Mouse (Mus musculus) embryonic facial prominence, embryonic 14.5 days (tissue): ENCODE measurements around the gene Igfbpl1. TPM values are rescaled to one million over a fixed set of nuclear protein-coding genes. Genes with fewer than 3 reads are reported as not detected.
A peak's percentile ranks its signal among the peaks of the same experiment; 100 is the strongest.

Source experiments
- ATAC-seq: fragments of 200-750 bp; cut with Nextera tagmentation; 2 replicates; pipeline ENCODE4 v1.8.0; 2017; ENCODE audit warnings: low read depth, moderate number of reproducible peaks, moderate TSS enrichment
- DNase-seq: peaks from one replicate; pipeline ENCODE4 v3.0.0-alpha.2; 2015; ENCODE audit warnings: low spot score
- H3K27ac ChIP-seq: fragments of 300-500 bp; sonication (generic); replicated peaks from 2 replicates; pipeline ENCODE4 v1.5.1; 2014; ENCODE audit warnings: low read depth, mild to moderate bottlenecking, low read length, moderate library complexity
- H3K27me3 ChIP-seq: fragments of 300-500 bp; sonication (generic); replicated peaks from 2 replicates; pipeline ENCODE4 v1.6.1; 2014; ENCODE audit warnings: low read length; ENCODE audit not compliant: control insufficient read depth, insufficient read depth
- H3K36me3 ChIP-seq: fragments of 300-500 bp; sonication (generic); 2 replicates; pipeline ENCODE4 v1.6.1; 2014; ENCODE audit warnings: low read length, mixed read lengths; ENCODE audit not compliant: control insufficient read depth, insufficient read depth
- H3K4me1 ChIP-seq: fragments of 300-500 bp; sonication (generic); 2 replicates; pipeline ENCODE4 v1.6.1; 2014; ENCODE audit warnings: antibody characterized with exemption, low read length; ENCODE audit not compliant: control insufficient read depth, insufficient read depth
- H3K4me2 ChIP-seq: fragments of 300-500 bp; sonication (generic); 2 replicates; pipeline ENCODE4 v1.6.1; 2014; ENCODE audit warnings: low read depth, mild to moderate bottlenecking, low read length, moderate library complexity, mixed read lengths
- H3K4me3 ChIP-seq: fragments of 300-500 bp; sonication (generic); 2 replicates; pipeline ENCODE4 v1.5.1; 2014; ENCODE audit warnings: low read depth, mild to moderate bottlenecking, low read length
- H3K9ac ChIP-seq: fragments of 300-500 bp; sonication (generic); 2 replicates; pipeline ENCODE4 v1.6.1; 2014; ENCODE audit warnings: low read depth, mild to moderate bottlenecking, low read length, moderate library complexity, mixed read lengths
- H3K9me3 ChIP-seq: fragments of 300-500 bp; sonication (generic); 2 replicates; pipeline ENCODE4 v1.6.1; 2016; ENCODE audit warnings: low read length; ENCODE audit not compliant: control insufficient read depth
- WGBS: fragments of 180-500 bp; shearing (Covaris S2); extraction: QIAGEN DNeasy Blood & Tissue Kit; methylation state at CpG from one replicate; pipeline ENCODE4 v1.1.7; 2014; 5-methylcytosine and 5-hydroxymethylcytosine counted together
- polyA plus RNA-seq: library from polyadenylated mRNA; unstranded; fragments of >200 nt; fragmentation: Nextera tagmentation; extraction: Ambion mirVana; gene quantifications from 2 replicates; pipeline ENCODE4 v1.2.1, GENCODE M21; 2014

Gene Igfbpl1
- polyA plus RNA-seq, 1 experiment from 2014 or later = 0.92 TPM

DNA sequence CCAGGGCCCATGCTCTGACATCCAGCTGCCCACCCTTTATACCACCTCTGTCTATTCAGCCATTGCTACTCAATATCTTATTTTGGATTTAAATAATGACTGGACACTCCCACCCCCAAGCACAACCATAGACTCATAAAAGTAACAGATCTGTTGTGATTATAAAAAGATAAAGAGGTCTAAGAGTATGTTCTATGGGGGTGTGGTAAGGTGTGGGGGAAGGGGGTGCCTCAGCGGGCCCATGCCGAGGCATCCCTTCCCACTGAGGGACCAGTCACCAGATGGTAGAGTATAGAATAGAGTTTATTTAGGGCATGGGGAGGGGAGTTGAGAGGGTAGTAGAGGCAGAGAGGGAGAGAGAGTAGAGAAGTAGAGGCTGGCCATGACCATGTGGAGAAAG lies 36.7 kb downstream of the Igfbpl1 start:
- WGBS = 80% methylated on average over 2 of the region's 2 CpGs
- no peaks in the 10 kb centered on the region for H3K27me3 ChIP-seq

DNA sequence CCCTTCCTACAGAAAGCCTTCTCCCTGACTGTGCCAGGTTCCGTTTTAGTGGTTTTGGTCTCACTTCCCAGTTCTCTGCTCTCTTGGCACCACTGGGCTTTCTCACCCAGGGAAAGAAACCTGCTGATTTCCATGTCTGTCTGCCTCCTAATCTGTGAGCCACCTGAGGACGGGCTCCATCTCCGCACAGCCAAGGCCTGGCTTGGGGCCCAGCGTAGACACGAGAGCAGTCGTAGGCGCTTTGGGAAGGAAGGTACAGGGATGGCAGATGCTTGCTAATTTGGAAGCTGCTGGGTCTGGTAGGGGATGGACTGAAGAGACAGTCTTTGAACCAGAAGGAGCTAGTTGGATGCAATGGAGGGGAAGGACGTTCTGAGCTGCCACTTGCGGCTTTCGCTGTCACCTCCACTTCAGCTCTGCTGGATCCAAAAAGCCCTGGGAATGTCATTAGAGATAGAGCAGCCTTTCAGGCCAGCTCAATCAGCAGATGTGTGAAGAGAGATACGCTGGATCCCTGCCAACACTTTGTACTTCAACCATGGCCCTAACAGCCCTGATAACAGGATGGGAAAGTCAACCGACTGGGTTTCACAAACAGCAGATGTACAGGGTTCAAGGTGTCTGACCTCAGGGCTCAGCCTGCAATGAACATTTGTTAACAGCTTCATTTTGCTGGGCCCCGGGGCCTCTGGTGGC lies 37.3 kb downstream of the Igfbpl1 start:
- Histone ChIP-seq H3K27ac (no peak overlapping the region), H3K4me2 (no peak overlapping the region), H3K9me3 (no peaks in the 10 kb centered on the region), H3K4me3 (no peak overlapping the region), H3K4me1 (no peaks in the 10 kb centered on the region), H3K36me3 (no peaks in the 10 kb centered on the region), H3K27me3 (no peaks in the 10 kb centered on the region), H3K9ac (no peak overlapping the region)
- 59% methylated on average over 13 of the region's 13 CpGs for WGBS
- DNase-seq (peak; percentile 17), ATAC-seq (no peak)

More for the DNA sequence above, 36.7 kb downstream of the Igfbpl1 start:
- DNase-seq = no peak
- no peak for ATAC-seq
- Histone ChIP-seq H3K27ac (no peak overlapping the region), H3K4me3 (no peak overlapping the region), H3K9ac (no peak overlapping the region), H3K4me1 (no peaks in the 10 kb centered on the region), H3K4me2 (no peak overlapping the region), H3K36me3 (no peaks in the 10 kb centered on the region), H3K9me3 (no peaks in the 10 kb centered on the region)

DNA sequence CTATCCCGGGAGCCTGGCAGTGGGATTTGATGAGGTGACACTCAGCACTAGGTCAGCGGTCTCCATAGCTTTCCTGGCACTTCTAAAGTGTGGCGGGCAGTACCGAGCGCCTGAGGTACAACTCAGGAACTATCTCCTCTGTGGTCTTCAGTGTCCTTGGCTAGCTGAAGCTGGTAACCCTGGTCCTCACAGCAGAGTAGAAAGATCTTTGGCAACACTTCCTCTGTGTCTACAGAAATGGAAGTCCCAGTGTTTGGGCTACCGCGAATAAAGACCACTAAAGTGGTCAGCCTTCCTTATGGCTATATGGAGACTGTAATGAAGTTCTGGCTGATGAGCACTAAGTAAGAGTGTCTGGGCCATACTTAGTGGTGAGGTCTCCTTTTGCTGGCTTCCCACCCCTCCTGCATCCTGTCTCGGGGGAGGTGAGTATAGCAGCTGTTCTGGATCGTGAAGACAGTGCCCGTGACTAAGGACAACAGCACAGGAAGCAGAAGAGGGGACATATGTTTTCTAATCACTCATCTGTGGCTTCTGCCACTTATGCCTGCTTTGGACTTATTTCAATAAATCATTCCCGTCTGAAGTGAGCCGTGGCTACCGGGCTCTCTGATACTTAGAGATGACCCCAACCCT lies 38.2 kb downstream of the Igfbpl1 start:
- no peaks in the 10 kb centered on the region for H3K9me3 ChIP-seq
- H3K9ac ChIP-seq = no peak overlapping the region
- H3K27ac ChIP-seq = no peak overlapping the region
- no peaks in the 10 kb centered on the region for H3K4me1 ChIP-seq
- no peak overlapping the region for H3K4me2 ChIP-seq
- no peak for ATAC-seq
- no peak overlapping the region for H3K4me3 ChIP-seq
- DNase-seq = no peak
- H3K27me3 ChIP-seq = no peaks in the 10 kb centered on the region
- H3K36me3 ChIP-seq = no peaks in the 10 kb centered on the region
- 80% methylated on average over 13 of the region's 13 CpGs for WGBS

GRCm38 (mm10) chr4:45786674-45787073 lies 40.0 kb downstream of the Igfbpl1 start:
- H3K4me1 ChIP-seq = no peaks in the 10 kb centered on the region
- H3K27me3 ChIP-seq = no peaks in the 10 kb centered on the region
- no peaks in the 10 kb centered on the region for H3K36me3 ChIP-seq
- no peak for ATAC-seq
- WGBS = 50% methylated on average over 4 of the region's 4 CpGs
- H3K4me3 ChIP-seq = no peak overlapping the region
- H3K9me3 ChIP-seq = no peaks in the 10 kb centered on the region
- H3K4me2 ChIP-seq = no peak overlapping the region
- no peak overlapping the region for H3K27ac ChIP-seq
- no peak overlapping the region for H3K9ac ChIP-seq
- no peak for DNase-seq

DNA sequence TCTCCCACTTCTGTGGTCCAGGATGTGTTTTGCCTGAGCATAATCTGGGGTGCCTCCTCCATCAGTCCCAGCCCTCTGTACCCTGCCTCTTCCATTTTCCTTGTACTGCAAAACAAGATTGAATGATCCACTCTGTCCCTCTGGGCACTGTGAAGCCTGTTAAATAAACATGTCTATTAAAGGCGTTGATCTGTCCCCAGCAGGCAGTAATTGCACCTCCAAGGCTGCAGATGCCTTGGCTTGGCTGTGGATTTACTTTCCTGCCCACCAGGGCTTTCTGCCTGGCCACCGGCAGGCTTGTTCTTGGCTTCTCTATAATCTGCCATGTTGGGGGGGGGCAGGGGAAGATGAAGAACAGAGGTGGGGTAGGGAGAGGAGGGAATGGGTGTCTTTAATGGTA lies 40.8 kb downstream of the Igfbpl1 start:
- H3K36me3 ChIP-seq = no peaks in the 10 kb centered on the region
- 15% methylated on average over 2 of the region's 2 CpGs for WGBS
- no peaks in the 10 kb centered on the region for H3K4me1 ChIP-seq
- H3K9ac ChIP-seq = no peak overlapping the region
- ATAC-seq (no peak), DNase-seq (no peak)
- no peaks in the 10 kb centered on the region for H3K9me3 ChIP-seq
- H3K27ac ChIP-seq = no peak overlapping the region
- no peak overlapping the region for H3K4me3 ChIP-seq
- H3K27me3 ChIP-seq = no peaks in the 10 kb centered on the region
- no peak overlapping the region for H3K4me2 ChIP-seq

DNA sequence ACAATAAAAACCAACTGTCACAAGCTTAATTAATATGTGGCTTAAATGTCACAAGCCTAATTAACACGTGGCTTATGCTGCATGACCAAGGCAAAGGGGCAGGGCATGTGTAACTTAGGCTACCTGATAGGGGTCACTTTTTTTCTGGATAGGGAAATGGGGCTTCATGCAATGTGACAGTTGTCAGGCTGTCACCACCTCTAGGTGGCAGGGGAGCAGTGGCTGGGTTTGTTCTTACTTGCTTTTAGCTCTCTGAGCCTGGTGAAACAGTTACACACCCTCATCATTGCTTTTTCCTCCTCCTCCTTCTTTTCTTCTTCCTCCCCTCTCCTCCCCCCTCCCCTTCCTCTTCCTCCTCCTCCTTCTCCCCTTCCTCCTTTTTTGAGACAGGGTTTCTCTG lies 43.1 kb downstream of the Igfbpl1 start:
- H3K4me3 ChIP-seq = no peak overlapping the region
- WGBS = 52% methylated on average over 1 of the region's 1 CpGs
- H3K9ac ChIP-seq = no peak overlapping the region
- DNase-seq (no peak), ATAC-seq (no peak)
- no peak overlapping the region for H3K27ac ChIP-seq
- H3K27me3 ChIP-seq = no peaks in the 10 kb centered on the region
- H3K9me3 ChIP-seq = no peaks in the 10 kb centered on the region
- no peaks in the 10 kb centered on the region for H3K36me3 ChIP-seq
- no peaks in the 10 kb centered on the region for H3K4me1 ChIP-seq
- H3K4me2 ChIP-seq = no peak overlapping the region

DNA sequence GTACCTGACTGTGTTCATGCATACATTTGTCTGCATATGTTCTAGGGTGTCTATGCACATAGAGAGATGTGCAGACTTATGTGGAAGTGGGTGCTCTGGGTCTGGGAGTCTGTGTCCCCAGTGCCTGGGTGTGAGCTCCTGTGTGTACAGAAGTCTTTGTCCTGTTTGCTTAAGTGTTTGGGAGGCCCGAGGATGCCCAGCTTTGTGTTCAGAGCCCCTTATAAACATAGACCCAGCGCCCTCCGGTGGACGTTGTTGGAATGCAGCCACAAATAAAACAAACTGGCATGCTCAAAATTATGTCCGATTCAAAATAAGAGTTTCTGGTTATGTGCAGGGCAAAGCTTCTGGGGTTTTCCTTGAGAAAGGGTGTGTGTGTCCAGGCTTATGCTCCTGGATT lies 55.1 kb downstream of the Igfbpl1 start:
- no peaks in the 10 kb centered on the region for H3K36me3 ChIP-seq
- DNase-seq = peak; percentile 88
- no peaks in the 10 kb centered on the region for H3K9me3 ChIP-seq
- no peak overlapping the region for H3K4me2 ChIP-seq
- H3K4me1 ChIP-seq = peaks cover 11% of the 10 kb centered on the region; the same call in 1 of the 2 replicates
- 5% methylated on average over 5 of the region's 5 CpGs for WGBS
- H3K9ac ChIP-seq = no peak overlapping the region
- H3K27ac ChIP-seq = no peak overlapping the region
- H3K4me3 ChIP-seq = no peak overlapping the region
- ATAC-seq = peak; percentile 58; the same call in 1 of the 2 replicates
- H3K27me3 ChIP-seq = peaks cover 13% of the 10 kb centered on the region; the same call in 1 of the 2 replicates

GRCm38 (mm10) chr4:45771173-45771572 lies 55.5 kb downstream of the Igfbpl1 start:
- ATAC-seq (no peak), DNase-seq (no peak)
- Histone ChIP-seq H3K4me3 (no peak overlapping the region), H3K36me3 (no peaks in the 10 kb centered on the region), H3K4me2 (no peak overlapping the region), H3K9me3 (no peaks in the 10 kb centered on the region), H3K27me3 (peaks cover 13% of the 10 kb centered on the region; the same call in 1 of the 2 replicates), H3K4me1 (peaks cover 11% of the 10 kb centered on the region; the same call in 1 of the 2 replicates), H3K27ac (no peak overlapping the region), H3K9ac (no peak overlapping the region)
- WGBS = 20% methylated on average over 8 of the region's 8 CpGs

- peaks cover 13% of the 10 kb centered on the region; the same call in 1 of the 2 replicates for H3K27me3 ChIP-seq
- no peak for ATAC-seq
- no peaks in the 10 kb centered on the region for H3K36me3 ChIP-seq
Observed at GRCm38 (mm10) chr4:45770638-45771033, 56.1 kb downstream of the Igfbpl1 start.

More at GRCm38 (mm10) chr4:45770638-45771033, 56.1 kb downstream of the Igfbpl1 start:
- DNase-seq = no peak
- Histone ChIP-seq H3K9ac (no peak overlapping the region), H3K4me2 (no peak overlapping the region), H3K4me3 (no peak overlapping the region), H3K4me1 (peaks cover 11% of the 10 kb centered on the region), H3K27ac (no peak overlapping the region), H3K9me3 (no peaks in the 10 kb centered on the region)
- 44% methylated on average over 4 of the region's 4 CpGs for WGBS
